ENCODE assay signal across 16 mouse cellular contexts in the genomic region with DNA sequence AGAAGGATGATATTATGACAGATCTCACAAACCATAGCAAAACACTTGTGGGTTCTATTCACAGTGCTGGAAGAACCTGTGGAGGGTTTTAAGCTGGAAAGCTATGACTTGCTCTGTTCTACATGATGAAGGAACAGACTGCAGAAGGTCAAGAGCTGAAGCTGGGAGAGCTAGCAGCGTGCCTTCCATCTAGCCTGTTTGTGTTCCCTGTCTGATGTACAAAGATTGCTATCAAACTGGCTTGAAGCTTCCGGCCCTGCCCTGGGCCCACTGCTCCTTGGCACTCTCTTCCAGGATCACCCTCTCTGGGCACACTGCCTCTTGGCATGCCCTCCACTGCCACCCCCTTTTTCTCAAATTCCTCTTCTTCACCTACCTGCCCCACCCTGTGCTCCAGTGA. TPM values are rescaled to one million over a fixed set of nuclear protein-coding genes. Genes with fewer than 3 reads are reported as not detected.
"Had no signal": no experiment of that assay in that cellular context is flagged by ENCODE, and none has a peak within 500 bp of the region (broad histone marks: within the 10 kb centered on the region; RNA-seq: fewer than 3 reads in every experiment).

No protein-coding gene starts in this region.

- H3K9me3 ChIP-seq: lung, embryonic 15.5 days; midbrain, embryonic 13.5 days; midbrain, embryonic 15.5 days; neural tube, embryonic 12.5 days; stomach, embryonic 15.5 days had no signal

- ATAC-seq: midbrain, embryonic 13.5 days; midbrain, embryonic 15.5 days had no signal

- H3K4me2 ChIP-seq: liver, embryonic 11.5 days; midbrain, embryonic 13.5 days; midbrain, embryonic 15.5 days; neural tube, embryonic 12.5 days; stomach, embryonic 15.5 days had no signal

- DNase-seq: lung, adult 2 months; right cerebral cortex, postnatal 14 days; thymus, adult 2 months; thymus, postnatal 25 days; thymus, postnatal 4 days had no signal

- H3K9ac ChIP-seq: liver, embryonic 14.5 days; lung, embryonic 15.5 days; midbrain, embryonic 13.5 days; midbrain, embryonic 15.5 days; neural tube, embryonic 12.5 days; stomach, embryonic 15.5 days had no signal

- H3K36me3 ChIP-seq: lung, embryonic 15.5 days; midbrain, embryonic 13.5 days; midbrain, embryonic 15.5 days; neural tube, embryonic 12.5 days; stomach, embryonic 15.5 days had no signal

- H3K27ac ChIP-seq: liver, embryonic 14.5 days; lung, embryonic 15.5 days; macrophage; midbrain, embryonic 13.5 days; midbrain, embryonic 15.5 days; neural tube, embryonic 12.5 days; stomach, embryonic 15.5 days; stomach, postnatal 0 days had no signal

- H3K4me3 ChIP-seq: lung, embryonic 15.5 days; megakaryocyte, embryonic 14.5 days; midbrain, embryonic 13.5 days; midbrain, embryonic 15.5 days; neural tube, embryonic 12.5 days; stomach, embryonic 15.5 days had no signal

RNA-seq across cellular contexts. Expression of gene Fbp1, which starts 1.2 kb away (rescaled TPM):
- polyA plus RNA-seq: liver, embryonic 11.5 days; midbrain, embryonic 13.5 days had no signal

RNA-seq across cellular contexts. Expression of gene Fbp2, which starts 31.1 kb away (rescaled TPM):
- polyA plus RNA-seq: liver, embryonic 11.5 days; macrophage; midbrain, embryonic 13.5 days; neural tube, embryonic 12.5 days; spleen, adult 2 months had no signal
